Mouse (Mus musculus) lung, adult 2 months (tissue): ENCODE measurements around the gene M1ap.

Experiments used
- CTCF ChIP-seq: fragments of 200-500 bp; IDR thresholded peaks from 2 replicates; pipeline ENCODE4 v1.5.1; 2011; ENCODE audit warnings: mild to moderate bottlenecking, low read length, control low read depth; ENCODE audit not compliant: insufficient read depth
- POLR2A ChIP-seq: fragments of 200-500 bp; IDR thresholded peaks from 2 replicates; pipeline ENCODE4 v1.6.1; 2011; ENCODE audit warnings: low read depth, mild to moderate bottlenecking, control low read depth, low read length, borderline replicate concordance; ENCODE audit errors: extremely low read depth

GRCm38 (mm10) chr6:83031921-83032590 is 85.4 kb downstream of the M1ap start:
- TF ChIP-seq CTCF (no peak), POLR2A (no peak)
